Mouse (Mus musculus): ENCODE measurements around the gene Dcaf11. TPM values are rescaled to one million over a fixed set of nuclear protein-coding genes. Genes with fewer than 3 reads are reported as not detected.

Dcaf11 gene
- polyA plus RNA-seq, 1 experiment from 2014 or later, result 50.1 TPM

DNA sequence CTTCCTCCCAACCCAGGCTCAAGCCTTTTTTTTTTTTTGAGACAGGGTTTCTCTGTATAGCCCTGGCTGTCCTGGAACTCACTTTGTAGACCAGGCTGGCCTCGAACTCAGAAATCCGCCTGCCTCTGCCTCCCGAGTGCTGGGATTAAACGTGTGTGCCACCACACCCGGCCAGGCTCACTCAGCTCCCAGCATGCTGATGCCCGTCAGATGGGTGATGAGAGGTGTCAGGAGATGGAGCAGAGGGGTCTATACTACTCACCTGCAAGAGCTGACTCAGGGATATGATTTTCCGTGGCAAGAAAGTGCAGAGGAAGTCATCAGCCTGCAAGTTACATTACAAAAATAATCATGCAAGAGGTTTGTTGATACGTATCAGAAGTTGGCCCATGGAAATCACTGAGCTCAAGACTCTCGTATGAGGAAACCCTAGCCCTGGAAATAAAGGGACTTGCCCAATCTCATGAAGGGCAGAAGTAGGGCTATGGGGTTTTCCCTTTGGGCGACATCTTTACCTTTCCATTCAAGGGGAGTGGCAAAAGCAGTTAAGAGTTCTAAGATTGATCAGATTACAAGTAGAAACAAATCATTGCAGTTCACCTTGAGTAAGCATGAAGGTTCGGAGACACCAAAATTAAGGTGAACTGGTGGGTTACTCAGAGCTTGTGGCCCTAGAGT is 30.1 kb downstream of the Dcaf11 start:
- H3K9ac ChIP-seq, result peak overlapping the region; percentile 51; the same call in 1 of the 2 replicates
- H3K4me1 ChIP-seq, result peaks cover 37% of the 10 kb centered on the region
- H3K36me3 ChIP-seq, result peaks cover 33% of the 10 kb centered on the region
- H3K27me3 ChIP-seq, result no peaks in the 10 kb centered on the region
- peak overlapping the region; percentile 97 for H3K27ac ChIP-seq
- WGBS, result 77% methylated on average over 11 of the region's 11 CpGs
- no peak for ATAC-seq (ENCODE audit: insufficient number of reproducible peaks, low FRiP score, low TSS enrichment, low read depth)
- no peaks in the 10 kb centered on the region for H3K9me3 ChIP-seq
- H3K4me2 ChIP-seq, result peak overlapping the region; percentile 88
- H3K4me3 ChIP-seq, result peak overlapping the region; percentile 79

- Histone ChIP-seq H3K4me3 (peak within 1 kb of the TSS; percentile 79), H3K9me3 (no peaks in the 10 kb centered on the region), H3K27ac (peak within 1 kb of the TSS; percentile 97), H3K9ac (peak within 1 kb of the TSS; percentile 68), H3K4me1 (peaks cover 28% of the 10 kb centered on the region), H3K27me3 (no peaks in the 10 kb centered on the region), H3K4me2 (peak within 1 kb of the TSS; percentile 88), H3K36me3 (peaks cover 42% of the 10 kb centered on the region)
- WGBS, result under 1% methylated on average over 22 of the region's 22 CpGs
- peak; percentile 94 for ATAC-seq (ENCODE audit: insufficient number of reproducible peaks, low FRiP score, low TSS enrichment, low read depth)
These were observed 31.0 kb downstream of the Dcaf11 start, which contains the start of gene Psme2 for GRCm38 (mm10) chr14:55590748-55591330. TSS of gene Psme2 (minus strand) at chr14:55591113.

- peaks cover 48% of the 10 kb centered on the region for H3K36me3 ChIP-seq
- H3K9me3 ChIP-seq, result no peaks in the 10 kb centered on the region
- peak within 1 kb of the TSS; percentile 79 for H3K4me3 ChIP-seq
- ATAC-seq (ENCODE audit: insufficient number of reproducible peaks, low FRiP score, low TSS enrichment, low read depth), result peak; percentile 89
- H3K9ac ChIP-seq, result peak within 1 kb of the TSS; percentile 68
- WGBS, result under 1% methylated on average over 33 of the region's 33 CpGs
- peaks cover 28% of the 10 kb centered on the region for H3K4me1 ChIP-seq
- H3K27me3 ChIP-seq, result no peaks in the 10 kb centered on the region
- H3K4me2 ChIP-seq, result peak within 1 kb of the TSS; percentile 88
- H3K27ac ChIP-seq, result peak within 1 kb of the TSS; percentile 97
These were observed 31.6 kb downstream of the Dcaf11 start, which contains the start of gene Rnf31 for GRCm38 (mm10) chr14:55591331-55591891. TSS of gene Rnf31 (plus strand) at chr14:55591708.

DNA sequence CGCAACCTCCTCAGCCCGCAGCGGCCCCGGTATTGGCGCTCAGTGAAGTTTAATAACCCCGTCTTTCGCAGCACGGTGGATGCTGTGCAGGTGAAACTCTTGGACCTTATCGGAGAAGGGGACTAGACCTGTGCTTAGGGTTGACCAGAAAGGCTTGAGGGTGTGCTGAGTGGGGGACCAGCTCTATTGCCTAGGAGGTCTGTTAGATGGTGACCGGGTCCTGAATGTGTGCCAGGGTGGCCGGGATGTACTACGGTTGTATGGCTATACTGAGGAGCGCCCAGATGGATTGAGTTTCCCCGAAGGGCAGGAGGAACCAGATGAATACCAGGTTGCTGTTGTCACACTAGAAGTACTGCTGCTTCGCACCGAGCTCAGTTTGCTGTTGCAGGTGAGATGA is 32.4 kb downstream of the Dcaf11 start:
- Histone ChIP-seq H3K27me3 (no peaks in the 10 kb centered on the region), H3K4me1 (peaks cover 28% of the 10 kb centered on the region), H3K9me3 (no peaks in the 10 kb centered on the region), H3K36me3 (peaks cover 52% of the 10 kb centered on the region), H3K4me2 (peak overlapping the region; percentile 88), H3K4me3 (peak overlapping the region; percentile 79), H3K27ac (peak overlapping the region; percentile 97), H3K9ac (peak overlapping the region; percentile 68)
- WGBS, result 2% methylated on average over 16 of the region's 16 CpGs
- ATAC-seq (ENCODE audit: insufficient number of reproducible peaks, low FRiP score, low TSS enrichment, low read depth), result no peak

DNA sequence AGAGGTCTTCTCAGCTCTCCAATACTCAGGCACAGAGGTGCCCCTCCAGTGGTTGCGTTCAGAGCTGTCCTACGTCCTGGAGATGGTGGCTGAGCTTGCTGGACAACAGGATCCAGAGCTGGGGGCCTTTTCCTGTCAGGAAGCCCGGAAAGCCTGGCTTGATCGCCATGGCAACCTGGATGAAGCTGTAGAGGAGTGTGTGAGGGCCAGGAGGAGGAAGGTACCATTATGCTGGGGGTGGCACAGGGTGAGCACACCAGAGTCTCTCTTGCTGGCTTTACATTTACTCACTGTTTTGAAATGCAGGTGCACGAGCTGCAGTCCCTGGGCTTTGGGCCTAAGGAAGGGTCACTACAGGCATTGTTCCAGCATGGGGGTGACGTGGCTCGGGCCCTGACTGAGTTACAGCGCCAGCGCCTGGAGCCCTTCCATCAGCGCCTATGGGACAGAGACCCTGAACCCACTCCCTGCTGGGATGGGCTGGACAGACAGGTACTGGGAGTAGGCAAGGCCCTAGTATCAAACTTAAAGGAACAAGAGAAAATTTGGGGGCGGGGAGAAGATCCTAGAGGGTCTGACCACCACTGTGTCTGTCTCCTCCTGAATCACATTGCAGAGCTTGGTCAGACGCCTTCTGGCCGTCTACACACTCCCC is 36.4 kb downstream of the Dcaf11 start:
- 84% methylated on average over 13 of the region's 13 CpGs for WGBS
- H3K36me3 ChIP-seq, result peaks cover 68% of the 10 kb centered on the region

DNA sequence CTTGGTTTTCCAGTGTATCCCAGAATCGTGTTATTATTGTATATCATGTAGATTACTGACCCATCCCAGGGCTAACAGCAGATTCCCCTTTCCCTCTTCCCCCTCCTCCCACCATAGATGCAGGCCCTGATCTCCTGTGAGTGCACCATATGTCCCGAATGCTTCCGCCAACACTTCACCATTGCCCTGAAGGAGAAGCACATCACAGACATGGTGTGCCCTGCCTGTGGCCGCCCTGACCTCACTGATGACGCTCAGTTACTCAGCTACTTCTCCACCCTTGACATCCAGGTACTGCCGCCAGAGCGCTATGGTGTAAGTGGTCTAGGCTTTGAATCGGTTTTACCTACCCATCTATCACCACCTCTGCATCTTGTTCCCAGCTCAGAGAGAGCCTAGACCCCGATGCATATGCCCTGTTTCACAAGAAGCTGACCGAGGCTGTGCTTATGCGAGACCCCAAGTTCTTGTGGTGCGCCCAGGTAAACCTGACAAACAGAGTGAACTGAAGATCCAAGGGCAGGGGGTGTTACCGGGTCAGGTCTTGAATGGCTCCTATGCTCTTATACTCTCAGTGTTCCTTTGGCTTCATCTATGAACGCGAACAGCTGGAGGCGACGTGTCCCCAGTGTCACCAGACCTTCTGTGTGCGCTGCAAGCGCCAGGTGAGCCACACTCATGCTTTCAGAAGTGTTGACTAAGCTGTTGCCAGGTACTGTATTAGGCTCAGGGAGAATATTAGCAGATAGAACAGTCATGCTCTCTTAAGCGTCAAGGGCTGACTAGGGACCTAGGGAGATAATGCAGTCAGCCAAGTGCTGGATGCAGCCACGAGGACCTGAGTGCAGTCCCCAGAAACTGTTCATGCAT is 39.0 kb downstream of the Dcaf11 start:
- Histone ChIP-seq H3K4me1 (peaks cover 10% of the 10 kb centered on the region; the same call in 1 of the 2 replicates), H3K4me3 (no peak overlapping the region), H3K27ac (no peak overlapping the region), H3K27me3 (no peaks in the 10 kb centered on the region), H3K36me3 (peaks cover 87% of the 10 kb centered on the region), H3K4me2 (no peak overlapping the region), H3K9ac (no peak overlapping the region), H3K9me3 (no peaks in the 10 kb centered on the region)
- ATAC-seq (ENCODE audit: insufficient number of reproducible peaks, low FRiP score, low TSS enrichment, low read depth), result no peak
- 92% methylated on average over 21 of the region's 21 CpGs for WGBS

More for the DNA sequence above, 36.4 kb downstream of the Dcaf11 start:
- H3K27ac ChIP-seq, result no peak overlapping the region
- no peak for ATAC-seq (ENCODE audit: insufficient number of reproducible peaks, low FRiP score, low TSS enrichment, low read depth)
- H3K9ac ChIP-seq, result no peak overlapping the region
- H3K9me3 ChIP-seq, result no peaks in the 10 kb centered on the region
- no peak overlapping the region for H3K4me3 ChIP-seq
- H3K4me1 ChIP-seq, result peaks cover 18% of the 10 kb centered on the region
- H3K27me3 ChIP-seq, result no peaks in the 10 kb centered on the region
- no peak overlapping the region for H3K4me2 ChIP-seq

- H3K9me3 ChIP-seq, result no peaks in the 10 kb centered on the region
- H3K4me3 ChIP-seq, result peak within 1 kb of the TSS; percentile 43
- peaks cover 78% of the 10 kb centered on the region for H3K36me3 ChIP-seq
- peak within 1 kb of the TSS; percentile 83 for H3K27ac ChIP-seq
- H3K27me3 ChIP-seq, result no peaks in the 10 kb centered on the region
- WGBS, result 84% methylated on average over 7 of the region's 7 CpGs
- peaks cover 22% of the 10 kb centered on the region for H3K4me1 ChIP-seq
- H3K9ac ChIP-seq, result peak within 1 kb of the TSS; percentile 52; the same call in 1 of the 2 replicates
- ATAC-seq (ENCODE audit: insufficient number of reproducible peaks, low FRiP score, low TSS enrichment, low read depth), result no peak
- peak within 1 kb of the TSS; percentile 60 for H3K4me2 ChIP-seq
These were observed 43.4 kb downstream of the Dcaf11 start, which contains the start of gene Irf9 for GRCm38 (mm10) chr14:55603271-55603632. TSS of gene Irf9 (plus strand) at chr14:55603571.

DNA sequence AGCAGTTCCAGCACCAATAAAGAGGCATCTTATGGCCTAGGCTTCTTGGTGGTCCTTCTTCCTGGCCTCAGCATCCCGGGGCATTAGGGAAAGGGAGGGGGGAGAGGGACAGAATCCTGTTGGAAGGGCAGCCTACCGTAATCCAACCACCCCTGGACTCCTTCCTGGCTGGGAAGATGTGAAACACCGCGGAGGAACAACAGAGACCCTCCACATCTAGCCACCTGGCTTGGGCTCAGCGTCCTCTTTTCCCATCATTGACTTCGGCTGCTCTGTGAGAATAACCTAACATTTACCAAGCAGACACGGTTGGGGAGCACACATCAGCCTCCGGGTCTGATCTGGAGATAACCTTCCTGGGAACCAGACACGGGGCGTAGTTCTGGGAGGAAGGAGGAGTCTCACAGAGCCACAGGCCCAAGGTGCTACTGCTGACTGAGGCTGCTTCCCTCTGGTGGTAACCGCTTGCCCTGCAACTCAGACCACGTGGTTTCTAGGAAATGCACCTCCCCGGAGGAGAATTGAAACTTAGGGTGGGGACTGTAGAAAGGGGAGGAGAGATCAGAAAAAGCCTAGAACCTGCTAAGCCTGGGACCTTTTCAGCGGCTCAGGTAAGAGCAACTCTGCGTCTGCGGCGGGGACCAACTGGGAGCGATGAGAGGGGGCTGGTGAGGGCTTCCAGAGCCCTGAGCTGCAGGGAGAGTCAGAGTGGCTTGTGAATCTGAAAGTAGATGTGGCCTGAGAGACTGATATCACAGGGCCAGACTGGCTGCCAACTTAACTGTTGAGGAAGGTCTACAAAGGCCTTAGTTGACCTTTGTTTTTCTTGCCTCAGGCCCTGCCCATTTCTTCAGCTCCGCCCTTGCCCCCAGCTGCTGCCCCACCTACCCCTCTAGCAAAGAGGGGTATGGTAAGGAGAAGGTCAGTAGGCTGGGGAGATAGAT is 44.1 kb downstream of the Dcaf11 start:
- peaks cover 22% of the 10 kb centered on the region for H3K4me1 ChIP-seq
- no peaks in the 10 kb centered on the region for H3K9me3 ChIP-seq
- peak overlapping the region; percentile 60 for H3K4me2 ChIP-seq
- peak overlapping the region; percentile 83 for H3K27ac ChIP-seq
- ATAC-seq (ENCODE audit: insufficient number of reproducible peaks, low FRiP score, low TSS enrichment, low read depth), result peak; percentile 82
- peaks cover 78% of the 10 kb centered on the region for H3K36me3 ChIP-seq
- H3K4me3 ChIP-seq, result peak overlapping the region; percentile 43
- H3K9ac ChIP-seq, result peak overlapping the region; percentile 52; the same call in 1 of the 2 replicates
- 15% methylated on average over 19 of the region's 19 CpGs for WGBS
- no peaks in the 10 kb centered on the region for H3K27me3 ChIP-seq

DNA sequence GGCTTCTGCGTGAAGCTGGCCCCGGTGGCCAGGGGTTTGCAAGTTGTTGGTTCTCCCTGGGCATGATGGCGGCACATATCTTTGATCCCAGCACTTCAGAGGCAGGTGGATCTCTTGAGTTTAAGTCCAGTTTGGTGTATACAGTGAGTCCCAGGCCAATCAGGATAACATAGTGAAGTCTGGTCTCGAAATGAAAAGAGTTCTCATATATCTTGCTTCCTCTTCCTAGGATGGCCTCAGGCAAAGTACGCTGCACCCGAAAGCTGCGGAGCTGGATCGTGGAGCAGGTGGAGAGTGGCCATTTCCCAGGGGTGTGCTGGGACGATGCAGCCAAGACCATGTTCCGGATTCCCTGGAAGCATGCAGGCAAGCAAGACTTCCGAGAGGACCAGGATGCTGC is 45.0 kb downstream of the Dcaf11 start:
- Histone ChIP-seq H3K4me2 (peak overlapping the region; percentile 60; the same call in 1 of the 2 replicates), H3K4me3 (0 out of 2 replicates have a peak overlapping the region, but pooled peaks have one; percentile 43), H3K4me1 (peaks cover 22% of the 10 kb centered on the region), H3K36me3 (peaks cover 78% of the 10 kb centered on the region), H3K9me3 (no peaks in the 10 kb centered on the region), H3K9ac (no peak overlapping the region), H3K27me3 (no peaks in the 10 kb centered on the region), H3K27ac (no peak overlapping the region)
- ATAC-seq (ENCODE audit: insufficient number of reproducible peaks, low FRiP score, low TSS enrichment, low read depth), result no peak
- WGBS, result 78% methylated on average over 11 of the region's 11 CpGs

- 93% methylated on average over 16 of the region's 16 CpGs for WGBS
- Histone ChIP-seq H3K9me3 (no peaks in the 10 kb centered on the region), H3K4me3 (no peak overlapping the region), H3K9ac (no peak overlapping the region), H3K36me3 (peaks cover 71% of the 10 kb centered on the region), H3K4me2 (no peak overlapping the region), H3K4me1 (peaks cover 22% of the 10 kb centered on the region), H3K27me3 (no peaks in the 10 kb centered on the region), H3K27ac (no peak overlapping the region)
- ATAC-seq (ENCODE audit: insufficient number of reproducible peaks, low FRiP score, low TSS enrichment, low read depth), result no peak
These were observed 46.1 kb downstream of the Dcaf11 start for GRCm38 (mm10) chr14:55605743-55606459.

Data from limb, embryonic 15.5 days (tissue).